Mouse (Mus musculus) intestine, embryonic 14.5 days (tissue): ENCODE measurements around the gene Gm12248. TPM values are rescaled to one million over a fixed set of nuclear protein-coding genes. Genes with fewer than 3 reads are reported as not detected.

Source experiments
- polyA plus RNA-seq: library from polyadenylated mRNA; unstranded; fragments of >200 nt; fragmentation: Nextera tagmentation; extraction: Ambion mirVana; gene quantifications from 2 replicates; pipeline ENCODE4 v1.2.1, GENCODE M21; 2014

Gene Gm12248
- polyA plus RNA-seq, 1 experiment from 2014 or later: not detected

Other genes with a start within 250 kb of the Gm12248 start
- gene Larp1, start 84.1 kb downstream of the Gm12248 start, polyA plus RNA-seq: 25.2 and 25.5 TPM in 2 replicates
- 86.8 and 91.1 TPM in 2 replicates for gene Cnot8, start 11.0 kb upstream of the Gm12248 start, polyA plus RNA-seq
- 27.7 and 28.6 TPM in 2 replicates for gene Gemin5, start 75.4 kb upstream of the Gm12248 start, polyA plus RNA-seq
- gene Mrpl22, start 78.5 kb upstream of the Gm12248 start, polyA plus RNA-seq: 131 and 133 TPM in 2 replicates
- gene Igtp, start 106.4 kb upstream of the Gm12248 start, polyA plus RNA-seq: 6.6 and 7.3 TPM in 2 replicates
- 6.2 and 8.9 TPM in 2 replicates for gene Irgm2, start 106.5 kb upstream of the Gm12248 start, polyA plus RNA-seq
- not detected in 2 replicates for gene 4930438A08Rik, start 181.7 kb upstream of the Gm12248 start, polyA plus RNA-seq
- 19.7 and 22.3 TPM in 2 replicates for gene Zfp692, start 213.9 kb upstream of the Gm12248 start, polyA plus RNA-seq
- gene Zfp672, start 237.2 kb upstream of the Gm12248 start, polyA plus RNA-seq: 45.9 and 49.6 TPM in 2 replicates
- 27.5 and 28.9 TPM in 2 replicates for gene Sh3bp5l, start 237.6 kb upstream of the Gm12248 start, polyA plus RNA-seq